Comparison of ENCODE assay signal across 48 mouse cellular contexts in the genomic region with DNA sequence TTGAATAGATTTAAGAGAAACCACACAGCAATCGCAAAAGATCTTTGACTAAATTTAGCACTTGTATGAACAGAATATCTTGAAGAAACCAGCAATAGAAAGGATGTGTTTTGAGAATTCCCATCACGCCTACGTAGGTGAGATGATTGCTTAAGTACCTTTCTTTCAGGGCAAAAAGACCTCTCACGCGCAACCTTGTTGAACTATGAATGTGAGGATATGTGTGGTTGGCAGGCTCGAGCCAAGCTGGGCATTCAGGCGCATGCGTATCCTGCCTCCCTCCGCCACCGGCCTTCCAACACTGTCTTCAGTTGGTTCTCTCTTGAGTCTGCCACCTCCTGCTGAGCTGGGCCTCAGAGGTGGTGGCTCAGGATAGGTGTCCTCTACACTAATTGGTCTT. TPM values are rescaled to one million over a fixed set of nuclear protein-coding genes. Genes with fewer than 3 reads are reported as not detected.
"Had no signal": no experiment of that assay in that cellular context is flagged by ENCODE, and none has a peak within 500 bp of the region (broad histone marks: within the 10 kb centered on the region; RNA-seq: fewer than 3 reads in every experiment).

4930544G11Rik (plus strand) TSS at position 301 of the 400 bp plus-strand sequence.

- H3K4me3 ChIP-seq: left cerebral cortex, adult 2 months; limb, embryonic 10.5 days; limb, embryonic 12.5 days; limb, embryonic 13.5 days; limb, embryonic 15.5 days; liver, embryonic 12.5 days; liver, embryonic 13.5 days; liver, embryonic 15.5 days; lung, embryonic 15.5 days; megakaryocyte, embryonic 14.5 days; midbrain, embryonic 10.5 days; midbrain, embryonic 12.5 days; midbrain, embryonic 13.5 days; midbrain, embryonic 15.5 days; myocyte had no signal

- H3K4me1 ChIP-seq: limb, embryonic 10.5 days; limb, embryonic 12.5 days; limb, embryonic 13.5 days; limb, embryonic 15.5 days; liver, embryonic 12.5 days; liver, embryonic 13.5 days; liver, embryonic 15.5 days; lung, embryonic 15.5 days; megakaryocyte, embryonic 14.5 days; midbrain, embryonic 12.5 days; midbrain, embryonic 13.5 days; midbrain, embryonic 15.5 days had no signal

- DNase-seq: left cerebral cortex, postnatal 4 days; liver; liver, embryonic 13.5 days; liver, postnatal 0 days; lung, adult 18-20 months; lung, adult 2 months; lung, embryonic 14.5 days; lung, postnatal 10 days; lung, postnatal 14 days; lung, postnatal 36 days; lung, postnatal 4 days; midbrain, embryonic 14.5 days had no signal

- H3K27ac ChIP-seq: left cerebral cortex, adult 2 months; limb, embryonic 10.5 days; limb, embryonic 12.5 days; limb, embryonic 13.5 days; limb, embryonic 15.5 days; liver, embryonic 12.5 days; liver, embryonic 13.5 days; liver, embryonic 14.5 days; liver, embryonic 15.5 days; lung, embryonic 15.5 days; macrophage; midbrain, embryonic 12.5 days; midbrain, embryonic 13.5 days; midbrain, embryonic 15.5 days had no signal

- H3K36me3 ChIP-seq: limb, embryonic 10.5 days; limb, embryonic 12.5 days; limb, embryonic 13.5 days; limb, embryonic 15.5 days; liver, embryonic 12.5 days; liver, embryonic 13.5 days; liver, embryonic 15.5 days; lung, embryonic 15.5 days; midbrain, embryonic 10.5 days; midbrain, embryonic 12.5 days; midbrain, embryonic 13.5 days; midbrain, embryonic 15.5 days had no signal

- H3K27me3 ChIP-seq: limb, embryonic 12.5 days; limb, embryonic 13.5 days; limb, embryonic 15.5 days; liver, embryonic 12.5 days; liver, embryonic 13.5 days; liver, embryonic 15.5 days; lung, embryonic 15.5 days; midbrain, embryonic 12.5 days; midbrain, embryonic 13.5 days; midbrain, embryonic 15.5 days had no signal

RNA-seq across cellular contexts. Expression of gene 4930544G11Rik, which starts in this region (rescaled TPM):
- total RNA-seq: left cerebral cortex, adult 18-20 months; left cerebral cortex, adult 2 months; left cerebral cortex, adult 8-10 months; left cerebral cortex, postnatal 10 days; left cerebral cortex, postnatal 14 days; left cerebral cortex, postnatal 25 days; left cerebral cortex, postnatal 36 days; left cerebral cortex, postnatal 4 days; liver, adult 2 months; megakaryocyte progenitor cell, adult 5-6 weeks; megakaryocyte, adult 5-6 weeks; megakaryocyte-erythroid progenitor cell, adult 5-6 weeks; midbrain, postnatal 0 days; monocyte, adult 5-6 weeks had no signal
- polyA plus RNA-seq: limb, embryonic 10.5 days; limb, embryonic 11.5 days; limb, embryonic 12.5 days; limb, embryonic 13.5 days; limb, embryonic 14.5 days; limb, embryonic 15.5 days; liver, adult 2 months; liver, embryonic 11.5 days; liver, embryonic 12.5 days; liver, embryonic 13.5 days; liver, embryonic 14.5 days; liver, embryonic 15.5 days; liver, embryonic 16.5 days; liver, postnatal 0 days; lung, adult 2 months; lung, embryonic 14.5 days; lung, embryonic 15.5 days; lung, embryonic 16.5 days; lung, postnatal 0 days; macrophage; midbrain, embryonic 10.5 days; midbrain, embryonic 11.5 days; midbrain, embryonic 12.5 days; midbrain, embryonic 13.5 days; midbrain, embryonic 14.5 days; midbrain, embryonic 15.5 days; midbrain, embryonic 16.5 days; midbrain, postnatal 0 days; myocyte had no signal
